Mouse (Mus musculus) brain, embryonic 14.5 days (tissue): ENCODE measurements around the gene Cntnap1.

ENCODE experiments used
- CTCF ChIP-seq: fragments of 200-500 bp; IDR thresholded peaks from 2 replicates; pipeline ENCODE4 v1.5.1; 2012; ENCODE audit warnings: inconsistent platforms, mild to moderate bottlenecking, moderate library complexity, borderline replicate concordance; ENCODE audit not compliant: insufficient read depth, insufficient read length; ENCODE audit errors: extremely low read depth
- POLR2A ChIP-seq: fragments of 200-500 bp; IDR thresholded peaks from 2 replicates; pipeline ENCODE4 v1.6.1; 2012; ENCODE audit warnings: mild to moderate bottlenecking, inconsistent platforms, borderline replicate concordance; ENCODE audit not compliant: poor library complexity, insufficient read depth, insufficient read length, severe bottlenecking; ENCODE audit errors: extremely low read depth

DNA sequence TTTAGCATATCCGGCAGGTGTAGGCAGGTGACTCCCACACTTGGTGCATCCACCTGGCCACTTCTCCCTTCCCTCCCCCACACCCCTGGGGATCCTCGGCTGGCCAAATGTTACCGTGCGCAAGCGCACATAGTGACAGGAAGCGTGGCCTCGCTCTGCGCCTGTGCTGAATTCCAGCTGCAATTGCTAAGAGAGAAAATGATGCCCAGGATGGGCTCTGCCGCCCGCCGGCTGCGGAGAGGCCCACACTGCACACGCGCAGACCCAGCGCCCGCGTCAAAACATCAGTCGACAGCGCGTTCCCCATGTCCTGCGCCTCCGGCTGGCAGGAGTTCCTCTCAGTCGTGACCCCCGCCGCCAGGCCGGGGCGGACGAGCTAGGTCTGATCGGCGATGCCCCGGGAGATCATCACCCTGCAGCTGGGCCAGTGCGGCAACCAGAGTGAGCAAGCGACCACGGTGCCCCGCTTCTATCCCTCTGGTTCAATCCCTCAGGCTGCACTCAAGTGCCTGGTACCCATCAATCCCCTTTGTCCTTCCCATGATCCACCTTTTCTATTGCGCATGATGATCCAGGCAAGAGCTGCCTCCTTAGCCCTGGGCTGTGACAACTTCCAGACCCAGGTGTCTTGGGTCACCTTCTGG is 14.5 kb upstream of the Cntnap1 start, which contains the start of gene Tubg2:
- TF ChIP-seq CTCF = no peak
- TF ChIP-seq POLR2A = peak; percentile 60; the same call in 1 of the 2 replicates
